Comparison of ENCODE assay signal across 8 mouse cellular contexts in genomic region chr16:17557947-17558480, GRCm38 (mm10). TPM values are rescaled to one million over a fixed set of nuclear protein-coding genes. Genes with fewer than 3 reads are reported as not detected.
DNase-seq lines count a peak whose midpoint lies in the region; ATAC-seq lines count a peak whose summit lies in the region.

No protein-coding gene starts in this region.

- no peaks in the 10 kb centered on the region for H3K9me3 ChIP-seq in intestine, embryonic 14.5 days (ENCODE audit: control insufficient read depth, low read length)
- no peaks in the 10 kb centered on the region for H3K9me3 ChIP-seq in intestine, embryonic 16.5 days (ENCODE audit: control insufficient read depth, low read length)

- no peaks in the 10 kb centered on the region for H3K36me3 ChIP-seq in intestine, embryonic 14.5 days (ENCODE audit: control insufficient read depth, insufficient read depth, low read length)
- no peaks in the 10 kb centered on the region for H3K36me3 ChIP-seq in intestine, embryonic 16.5 days (ENCODE audit: control insufficient read depth, insufficient read depth, low read length)

- no peak for ATAC-seq in intestine, embryonic 14.5 days (replicated peaks; ENCODE audit: low FRiP score, low TSS enrichment, low read depth)
- ATAC-seq in intestine, embryonic 16.5 days = no peak
- ATAC-seq in inflammation-experienced regulatory T-cells, adult 6 months = peak; percentile 29
- peak; percentile 48 for ATAC-seq in megakaryocyte-erythroid progenitor cell, adult 5-6 weeks (replicated peaks; ENCODE audit: low FRiP score, low TSS enrichment, poor library complexity, severe bottlenecking)

- peak overlapping the region; percentile 32 for H3K4me2 ChIP-seq in intestine, embryonic 14.5 days (ENCODE audit: low read length)
- H3K4me2 ChIP-seq in intestine, embryonic 16.5 days (ENCODE audit: low read depth, low read length) = no peak overlapping the region

- peaks cover 51% of the 10 kb centered on the region for H3K4me1 ChIP-seq in intestine, embryonic 14.5 days (replicated peaks; ENCODE audit: control insufficient read depth, insufficient read depth, low read length)
- peaks cover 50% of the 10 kb centered on the region for H3K4me1 ChIP-seq in intestine, embryonic 16.5 days (ENCODE audit: control insufficient read depth, insufficient read depth, low read length)

- intact Hi-C loops in left cerebral cortex, postnatal 25 days (cut with DNase I) = loop anchor here (2.0 to 5.0 kb wide), 2 partner anchors 57 to 254 kb away; no protein-coding TSS in a partner anchor

- H3K27me3 ChIP-seq in intestine, embryonic 14.5 days (replicated peaks; ENCODE audit: control insufficient read depth, insufficient read depth, low read length) = no peaks in the 10 kb centered on the region
- no peaks in the 10 kb centered on the region for H3K27me3 ChIP-seq in intestine, embryonic 16.5 days (replicated peaks; ENCODE audit: control insufficient read depth, insufficient read depth, low read length)

- H3K27ac ChIP-seq in intestine, embryonic 14.5 days (ENCODE audit: low read depth) = no peak overlapping the region
- no peak overlapping the region for H3K27ac ChIP-seq in intestine, embryonic 16.5 days (ENCODE audit: low read length)

- WGBS in intestine, embryonic 14.5 days = 2% methylated on average over 5 of the region's 5 CpGs
- whole genome bisulfite sequencing in intestine, embryonic 16.5 days = 3% methylated on average over 5 of the region's 5 CpGs

- H3K4me3 ChIP-seq in intestine, embryonic 14.5 days (ENCODE audit: low read depth, low read length) = no peak overlapping the region
- H3K4me3 ChIP-seq in intestine, embryonic 16.5 days (ENCODE audit: low read length) = no peak overlapping the region

- peak; percentile 90 for DNase-seq in intestine, embryonic 14.5 days (ENCODE audit: low spot score)
- peak; percentile 61 to 76 for DNase-seq in cerebellum, postnatal 4 days (ENCODE audit: low spot score in 2 of 2)
- DNase-seq in gastrocnemius, postnatal 10 days = peak; percentile 67
- peak; percentile 83 to 87 for DNase-seq in left cerebral cortex, postnatal 25 days (ENCODE audit: low spot score in 2 of 2)
- peak; percentile 77 for DNase-seq in right cerebral cortex, postnatal 25 days

- H3K9ac ChIP-seq in intestine, embryonic 14.5 days (ENCODE audit: low read length) = no peak overlapping the region
- H3K9ac ChIP-seq in intestine, embryonic 16.5 days (ENCODE audit: low read depth, low read length) = no peak overlapping the region

RNA-seq across cellular contexts. Expression of gene Lrrc74b, which starts 3.0 kb away (rescaled TPM):
- 0.19 and 0.53 TPM in 2 replicates for polyA plus RNA-seq in intestine, embryonic 14.5 days (2014; fragmentation: Nextera tagmentation; extraction: Ambion mirVana)
- polyA plus RNA-seq in intestine, embryonic 16.5 days (2015; fragmentation: Nextera tagmentation; extraction: Ambion mirVana) = 0.17 and 0.31 TPM in 2 replicates
- 1 to 10 TPM; 1.4 to 3.7 TPM for total RNA-seq in gastrocnemius, postnatal 10 days (2021)
- under 1 TPM in 1 of 3 experiments, not detected in 2; 0.27 TPM for polyA plus RNA-seq in inflammation-experienced regulatory T-cells, adult 6 months (2017; shearing (Covaris generic))
- total RNA-seq in left cerebral cortex, postnatal 25 days (2021) = under 1 TPM; 0.71 to 0.85 TPM
- total RNA-seq in megakaryocyte-erythroid progenitor cell, adult 5-6 weeks (2014; fragmentation: Nextera tagmentation) = not detected in 2 replicates
- 0.05 TPM in 1 of 2 replicates, not detected in the other for total RNA-seq in megakaryocyte-erythroid progenitor cell, adult 5-6 weeks (2017)

RNA-seq across cellular contexts. Expression of gene P2rx6, which starts 3.7 kb away (rescaled TPM):
- polyA plus RNA-seq in intestine, embryonic 14.5 days (2014; fragmentation: Nextera tagmentation; extraction: Ambion mirVana) = 0.60 and 0.79 TPM in 2 replicates
- polyA plus RNA-seq in intestine, embryonic 16.5 days (2015; fragmentation: Nextera tagmentation; extraction: Ambion mirVana) = 0.48 and 1.1 TPM in 2 replicates
- total RNA-seq in gastrocnemius, postnatal 10 days (2021) = 1 to 10 TPM; 5.4 to 7.3 TPM
- not detected for polyA plus RNA-seq in inflammation-experienced regulatory T-cells, adult 6 months (2017; shearing (Covaris generic))
- under 1 TPM; 0.80 to 0.99 TPM for total RNA-seq in left cerebral cortex, postnatal 25 days (2021)
- not detected in 2 replicates for total RNA-seq in megakaryocyte-erythroid progenitor cell, adult 5-6 weeks (2014; fragmentation: Nextera tagmentation)
- not detected in 2 replicates for total RNA-seq in megakaryocyte-erythroid progenitor cell, adult 5-6 weeks (2017)

RNA-seq across cellular contexts. Expression of gene Slc7a4, which starts 25.0 kb away (rescaled TPM):
- polyA plus RNA-seq in intestine, embryonic 14.5 days (2014; fragmentation: Nextera tagmentation; extraction: Ambion mirVana) = 10.8 and 15.6 TPM in 2 replicates
- polyA plus RNA-seq in intestine, embryonic 16.5 days (2015; fragmentation: Nextera tagmentation; extraction: Ambion mirVana) = 36.2 and 38.1 TPM in 2 replicates
- total RNA-seq in gastrocnemius, postnatal 10 days (2021) = 1 to 10 TPM; 1.6 to 2.7 TPM
- polyA plus RNA-seq in inflammation-experienced regulatory T-cells, adult 6 months (2017; shearing (Covaris generic)) = 1 to 10 TPM in 2 of 3 experiments, under 1 TPM in 1; 0.21 to 5.3 (median 1.9) TPM
- 10 to 100 TPM; 83.2 to 87.4 TPM for total RNA-seq in left cerebral cortex, postnatal 25 days (2021)
- 10.8 and 13.9 TPM in 2 replicates for total RNA-seq in megakaryocyte-erythroid progenitor cell, adult 5-6 weeks (2014; fragmentation: Nextera tagmentation)
- total RNA-seq in megakaryocyte-erythroid progenitor cell, adult 5-6 weeks (2017) = 5.2 and 7.6 TPM in 2 replicates

RNA-seq across cellular contexts. Expression of gene Thap7, which starts 27.1 kb away (rescaled TPM):
- 50.1 and 51.4 TPM in 2 replicates for polyA plus RNA-seq in intestine, embryonic 14.5 days (2014; fragmentation: Nextera tagmentation; extraction: Ambion mirVana)
- polyA plus RNA-seq in intestine, embryonic 16.5 days (2015; fragmentation: Nextera tagmentation; extraction: Ambion mirVana) = 59.3 and 61.4 TPM in 2 replicates
- 10 to 100 TPM; 14.7 to 15.0 TPM for total RNA-seq in gastrocnemius, postnatal 10 days (2021)
- polyA plus RNA-seq in inflammation-experienced regulatory T-cells, adult 6 months (2017; shearing (Covaris generic)) = 10 to 100 TPM; 58.2 to 74.8 (median 67.4) TPM
- total RNA-seq in left cerebral cortex, postnatal 25 days (2021) = 10 to 100 TPM; 43.7 to 45.4 TPM
- 18.2 and 27.1 TPM in 2 replicates for total RNA-seq in megakaryocyte-erythroid progenitor cell, adult 5-6 weeks (2014; fragmentation: Nextera tagmentation)
- total RNA-seq in megakaryocyte-erythroid progenitor cell, adult 5-6 weeks (2017) = 23.3 and 45.1 TPM in 2 replicates

RNA-seq across cellular contexts. Expression of gene Lztr1, which starts 49.5 kb away (rescaled TPM):
- 71.0 and 80.9 TPM in 2 replicates for polyA plus RNA-seq in intestine, embryonic 14.5 days (2014; fragmentation: Nextera tagmentation; extraction: Ambion mirVana)
- polyA plus RNA-seq in intestine, embryonic 16.5 days (2015; fragmentation: Nextera tagmentation; extraction: Ambion mirVana) = 96.8 and 128 TPM in 2 replicates
- 10 to 100 TPM; 27.1 to 39.5 TPM for total RNA-seq in gastrocnemius, postnatal 10 days (2021)
- polyA plus RNA-seq in inflammation-experienced regulatory T-cells, adult 6 months (2017; shearing (Covaris generic)) = 10 to 100 TPM; 41.0 to 66.9 (median 51.0) TPM
- total RNA-seq in left cerebral cortex, postnatal 25 days (2021) = 100 to 1,000 TPM; 149 TPM
- total RNA-seq in megakaryocyte-erythroid progenitor cell, adult 5-6 weeks (2014; fragmentation: Nextera tagmentation) = 71.8 and 72.1 TPM in 2 replicates
- total RNA-seq in megakaryocyte-erythroid progenitor cell, adult 5-6 weeks (2017) = 50.4 and 55.4 TPM in 2 replicates

Comparison
In these comparisons a context has a peak if more than half of its experiments do, and no peak if none do; other contexts are left out.
1. ATAC-seq: peak in inflammation-experienced regulatory T-cells, adult 6 months (single experiment) and megakaryocyte-erythroid progenitor cell, adult 5-6 weeks (single experiment); none in intestine, embryonic 14.5 days (single experiment) and intestine, embryonic 16.5 days (single experiment).
2. RNA of gene Slc7a4, which starts 25.0 kb away (total RNA-seq): 83.2 to 87.4 TPM in left cerebral cortex, postnatal 25 days; 5.2 to 13.9 TPM in megakaryocyte-erythroid progenitor cell, adult 5-6 weeks and 1.6 to 2.7 TPM in gastrocnemius, postnatal 10 days; every median in the first group is over 4 times any median in the second.
3. Peak in every context shown above with its lines, with median percentiles within 50 percentile points of each other: DNase-seq.